Mouse (Mus musculus) urinary bladder, postnatal 25 days (tissue): ENCODE data around the gene Myadml2.
A peak's percentile ranks its signal among the peaks of the same experiment; 100 is the strongest.

Experiments
- DNase-seq: peaks from one replicate; pipeline ENCODE4 v3.0.0; 2022; ENCODE audit warnings: low spot score

Gene Myadml2

GRCm38 (mm10) chr11:120609250-120609649 lies 38.7 kb downstream of the Myadml2 start:
- DNase-seq, result no peak

- no peak for DNase-seq
Measured at GRCm38 (mm10) chr11:120608241-120609034, 39.5 kb downstream of the Myadml2 start, which contains the start of gene Npb. TSS of gene Npb (plus strand) at chr11:120608477.

GRCm38 (mm10) chr11:120606764-120607163 lies 41.2 kb downstream of the Myadml2 start:
- DNase-seq, result no peak

GRCm38 (mm10) chr11:120605667-120606066 lies 42.3 kb downstream of the Myadml2 start:
- no peak for DNase-seq

GRCm38 (mm10) chr11:120603545-120603944 lies 44.4 kb downstream of the Myadml2 start:
- DNase-seq, result no peak

- DNase-seq, result no peak
Measured at GRCm38 (mm10) chr11:120600716-120601115, 47.2 kb downstream of the Myadml2 start.

- no peak for DNase-seq
Measured at GRCm38 (mm10) chr11:120598990-120599549, 48.9 kb downstream of the Myadml2 start.

- peak; percentile 94 for DNase-seq
Measured at GRCm38 (mm10) chr11:120598283-120598989, 49.5 kb downstream of the Myadml2 start, which contains the start of the genes Alyref and Anapc11. TSS of gene Alyref (minus strand) at chr11:120598365. TSS of gene Anapc11 (plus strand) at chr11:120598421.

- no peak for DNase-seq
Measured at GRCm38 (mm10) chr11:120597240-120598235, 50.4 kb downstream of the Myadml2 start.
